Mouse (Mus musculus) ovary, adult 18-20 months (tissue): Measurements from ENCODE around the gene Rsbn1.

ENCODE experiments used
- DNase-seq: peaks from one replicate; pipeline ENCODE4 v3.0.0; 2022; ENCODE audit warnings: low spot score, mixed read lengths

The Rsbn1 gene

GRCm38 (mm10) chr3:103914010-103914669 is at the start of gene Rsbn1:
TSS of gene Rsbn1 (plus strand) at chr3:103914120.
- peak; percentile 99 for DNase-seq

GRCm38 (mm10) chr3:103864200-103864599 is 49.7 kb upstream of the Rsbn1 start:
- DNase-seq, result no peak

GRCm38 (mm10) chr3:103867424-103867971 is 46.4 kb upstream of the Rsbn1 start:
- DNase-seq, result no peak

- no peak for DNase-seq
These were observed 45.9 kb upstream of the Rsbn1 start for GRCm38 (mm10) chr3:103868008-103868407.

GRCm38 (mm10) chr3:103872663-103873098 is 41.2 kb upstream of the Rsbn1 start:
- DNase-seq, result no peak

- no peak for DNase-seq
These were observed 39.6 kb upstream of the Rsbn1 start for GRCm38 (mm10) chr3:103874329-103874728.

GRCm38 (mm10) chr3:103885946-103886345 is 28.0 kb upstream of the Rsbn1 start:
- no peak for DNase-seq

GRCm38 (mm10) chr3:103887581-103887980 is 26.3 kb upstream of the Rsbn1 start:
- DNase-seq, result no peak

GRCm38 (mm10) chr3:103893374-103893773 is 20.5 kb upstream of the Rsbn1 start:
- no peak for DNase-seq

- no peak for DNase-seq
These were observed 9.2 kb upstream of the Rsbn1 start for GRCm38 (mm10) chr3:103904705-103905104.

- DNase-seq, result no peak
These were observed 6.4 kb upstream of the Rsbn1 start for GRCm38 (mm10) chr3:103907335-103908030.

- DNase-seq, result no peak
These were observed 5.1 kb upstream of the Rsbn1 start for GRCm38 (mm10) chr3:103908781-103909180.

- no peak for DNase-seq
These were observed 414 bp upstream of the Rsbn1 start for GRCm38 (mm10) chr3:103913451-103913961.

- DNase-seq, result peak; percentile 23
These were observed 1.0 kb downstream of the Rsbn1 start for GRCm38 (mm10) chr3:103914732-103915508.

- DNase-seq, result no peak
These were observed 1.6 kb downstream of the Rsbn1 start for GRCm38 (mm10) chr3:103915509-103915896.

- no peak for DNase-seq
These were observed 2.4 kb downstream of the Rsbn1 start for GRCm38 (mm10) chr3:103916205-103916838.

GRCm38 (mm10) chr3:103916839-103917237 is 2.9 kb downstream of the Rsbn1 start:
- DNase-seq, result no peak

- DNase-seq, result no peak
These were observed 6.2 kb downstream of the Rsbn1 start for GRCm38 (mm10) chr3:103920094-103920493.

- DNase-seq, result no peak
These were observed 11.4 kb downstream of the Rsbn1 start for GRCm38 (mm10) chr3:103925302-103925701.

- no peak for DNase-seq
These were observed 13.6 kb downstream of the Rsbn1 start for GRCm38 (mm10) chr3:103927511-103927910.

GRCm38 (mm10) chr3:103944794-103945562 is 31.1 kb downstream of the Rsbn1 start:
- DNase-seq, result no peak
